Mouse (Mus musculus) Muller cell, postnatal 12 days (primary cell): ENCODE results near the gene Slc22a14.

Experiments used
- DNase-seq: peaks from one replicate; pipeline ENCODE4 v3.0.0-alpha.2; 2015; ENCODE audit errors: inconsistent ontology term

The Slc22a14 gene

GRCm38 (mm10) chr9:119143372-119143771, 222.0 kb downstream of the Slc22a14 start:
- no peak for DNase-seq

GRCm38 (mm10) chr9:119142066-119142465, 223.3 kb downstream of the Slc22a14 start:
- no peak for DNase-seq

- no peak for DNase-seq
Observed at GRCm38 (mm10) chr9:119138836-119139235, 226.5 kb downstream of the Slc22a14 start.

- DNase-seq, result no peak
Observed at GRCm38 (mm10) chr9:119130692-119131091, 234.7 kb downstream of the Slc22a14 start.

GRCm38 (mm10) chr9:119128436-119129181, 236.7 kb downstream of the Slc22a14 start:
- DNase-seq, result no peak

- DNase-seq, result no peak
Observed at GRCm38 (mm10) chr9:119122596-119123369, 242.6 kb downstream of the Slc22a14 start.

- no peak for DNase-seq
Observed at GRCm38 (mm10) chr9:119120168-119120560, 245.2 kb downstream of the Slc22a14 start.
